Mouse (Mus musculus) urinary bladder, postnatal 14 days (tissue): ENCODE results near the gene Cox8a.

Experiments used
- DNase-seq: peaks from one replicate; pipeline ENCODE4 v3.0.0; 2021; ENCODE audit warnings: low spot score

Gene Cox8a

DNA sequence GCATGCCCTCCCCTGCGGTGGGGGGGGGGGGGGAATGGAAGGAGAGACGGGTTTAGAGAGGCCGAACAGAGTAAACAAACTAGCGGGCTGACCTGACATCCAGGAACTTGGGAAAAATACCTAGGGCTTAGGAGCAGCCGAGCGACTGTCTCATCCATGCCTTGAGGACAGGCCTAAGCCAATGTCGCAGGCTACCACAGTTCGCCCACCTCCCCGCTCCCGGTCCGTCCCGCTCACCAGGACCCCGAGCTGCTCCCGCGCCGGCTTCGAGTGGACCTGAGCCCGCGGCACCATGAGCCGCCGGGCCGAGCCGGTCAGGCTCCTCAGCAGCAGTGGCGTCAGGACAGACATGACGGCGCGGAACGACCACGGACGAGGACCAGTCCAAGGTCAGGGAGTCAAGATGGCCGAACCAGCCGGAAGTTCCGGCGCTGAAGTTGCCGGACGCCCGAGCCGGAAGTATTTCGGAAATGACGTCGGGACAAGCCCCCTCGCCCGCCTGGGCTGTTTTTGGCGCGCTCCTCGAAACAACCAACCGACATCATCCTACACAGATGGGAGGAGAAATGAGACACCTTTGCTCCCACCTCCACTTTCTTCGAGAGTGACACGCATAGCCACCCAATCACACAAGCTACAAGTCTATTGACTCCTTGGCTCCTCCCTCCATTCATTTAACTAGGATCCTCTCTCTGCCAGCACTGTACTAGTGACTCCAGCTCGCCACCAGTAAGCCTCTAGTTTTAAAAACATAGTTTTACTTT, at the start of gene Cox8a:
Cox8a (minus strand) TSS at position 455 of the 764 bp plus-strand sequence.
- peak; percentile 96 for DNase-seq

DNA sequence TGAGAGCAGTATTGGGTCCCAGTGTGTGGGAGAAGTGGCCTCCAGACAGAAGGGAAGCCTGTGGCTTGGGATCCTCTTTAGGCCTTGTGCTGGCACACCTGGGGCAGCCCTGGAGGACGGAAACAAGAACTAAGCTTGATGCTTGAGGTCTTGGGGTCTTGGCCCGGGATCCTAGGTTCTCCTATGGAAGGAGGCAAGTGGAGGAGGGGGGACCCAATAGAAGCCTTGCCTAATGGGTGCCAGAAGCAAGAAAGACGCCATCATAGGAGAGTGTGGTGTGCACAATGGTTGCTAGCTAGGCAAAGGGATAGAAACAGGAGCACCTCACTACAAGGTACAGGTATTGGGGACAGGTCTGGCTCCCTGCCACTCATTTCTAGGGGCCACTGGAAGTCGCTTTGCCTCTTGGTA, 49.0 kb upstream of the Cox8a start:
- DNase-seq: no peak

DNA sequence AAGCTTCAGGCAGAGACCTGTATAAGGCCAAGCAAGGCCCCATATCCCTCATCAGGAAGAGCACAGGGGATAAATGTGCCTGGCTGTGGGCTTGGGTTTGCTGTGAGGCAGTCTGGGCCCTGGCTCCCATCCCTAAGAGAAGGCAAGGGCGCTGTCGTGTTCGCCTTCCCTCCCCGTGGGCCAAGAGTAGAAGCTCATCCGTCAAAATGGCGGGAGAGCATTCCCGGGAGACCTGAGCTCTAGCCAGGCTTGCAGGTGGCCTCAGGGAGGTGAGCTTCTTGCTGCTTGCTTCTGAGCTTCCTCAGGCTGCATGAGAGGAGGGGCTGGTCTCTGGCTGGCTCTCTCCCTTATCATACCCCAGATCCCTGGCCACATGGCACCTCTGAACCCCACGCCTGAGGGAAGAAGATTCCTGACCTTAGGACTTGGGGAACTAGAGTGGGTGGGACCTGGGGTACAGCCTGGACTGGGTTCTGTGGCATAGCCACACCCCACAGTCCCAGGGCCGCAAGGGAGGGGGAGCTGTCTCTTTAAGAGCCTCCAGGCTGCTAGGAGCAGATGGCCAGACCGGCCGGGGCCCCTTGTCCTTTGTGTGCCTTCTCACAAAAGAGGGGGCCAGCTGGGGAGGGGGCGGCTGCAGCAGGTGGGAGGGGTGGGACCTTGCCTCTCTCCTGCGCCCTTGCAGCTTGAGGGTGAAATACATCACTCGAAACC, 48.2 kb upstream of the Cox8a start:
- DNase-seq: no peak

DNA sequence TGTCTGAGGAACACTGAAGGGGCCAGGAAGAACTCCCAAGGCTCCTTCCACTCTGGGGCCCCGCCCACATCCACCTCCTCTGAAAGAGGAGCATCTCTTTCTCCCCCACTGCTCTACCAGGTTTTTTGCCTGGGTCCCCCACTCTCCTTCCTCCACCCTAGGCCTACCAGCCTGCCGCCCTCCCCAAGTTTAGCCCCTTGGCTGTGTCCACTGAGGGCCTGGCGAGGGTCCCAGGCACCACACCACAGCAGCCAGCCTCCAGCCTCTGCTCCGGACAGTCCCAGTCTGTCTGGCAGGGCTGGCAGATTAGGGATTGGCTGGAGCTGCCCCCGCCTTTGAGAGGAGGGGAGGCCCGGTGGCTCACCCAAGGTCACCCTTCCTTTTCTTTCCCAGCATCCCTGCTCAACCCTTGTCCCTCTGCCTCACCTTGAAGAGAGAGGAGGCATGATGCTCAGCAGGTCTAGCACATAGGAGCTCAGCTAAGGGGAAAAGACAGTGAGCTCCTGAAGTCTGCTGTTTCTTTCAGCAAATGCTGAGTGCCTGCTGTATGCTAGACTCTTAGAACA, 47.4 kb upstream of the Cox8a start:
- DNase-seq: peak; percentile 9

DNA sequence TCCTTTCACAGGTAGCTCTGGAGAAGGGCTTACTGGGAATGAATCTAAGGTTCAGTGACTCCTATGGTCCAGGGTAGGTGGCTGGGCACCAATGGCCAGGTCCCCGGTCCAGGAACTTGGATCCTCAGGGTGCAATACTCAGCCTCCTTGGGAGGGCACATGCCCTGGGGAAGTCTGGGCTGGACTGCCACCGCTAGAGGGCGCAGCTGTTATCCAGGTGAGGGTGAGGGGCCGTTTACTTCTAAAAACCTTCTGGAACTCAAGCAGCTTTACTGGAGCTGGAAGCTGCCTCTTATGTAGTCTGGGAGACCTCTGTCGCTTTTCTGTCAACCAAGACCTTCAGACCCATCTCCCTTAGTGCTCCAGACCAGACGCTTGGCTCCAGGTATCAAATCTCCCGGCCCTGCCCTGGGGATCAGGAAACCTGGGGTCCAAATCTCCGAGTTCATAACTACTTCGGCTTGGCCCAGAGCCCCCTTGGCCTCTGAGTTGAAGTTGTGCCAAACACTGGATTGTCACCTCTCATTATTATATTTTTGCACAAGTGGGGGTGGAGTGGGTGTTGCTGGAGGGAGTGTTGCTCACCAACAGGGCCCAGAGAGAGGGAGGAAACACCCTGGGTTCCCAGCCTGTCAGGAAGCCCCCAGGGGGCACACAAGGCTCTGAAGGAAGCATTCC, 46.8 kb upstream of the Cox8a start:
- peak; percentile 87 for DNase-seq

DNA sequence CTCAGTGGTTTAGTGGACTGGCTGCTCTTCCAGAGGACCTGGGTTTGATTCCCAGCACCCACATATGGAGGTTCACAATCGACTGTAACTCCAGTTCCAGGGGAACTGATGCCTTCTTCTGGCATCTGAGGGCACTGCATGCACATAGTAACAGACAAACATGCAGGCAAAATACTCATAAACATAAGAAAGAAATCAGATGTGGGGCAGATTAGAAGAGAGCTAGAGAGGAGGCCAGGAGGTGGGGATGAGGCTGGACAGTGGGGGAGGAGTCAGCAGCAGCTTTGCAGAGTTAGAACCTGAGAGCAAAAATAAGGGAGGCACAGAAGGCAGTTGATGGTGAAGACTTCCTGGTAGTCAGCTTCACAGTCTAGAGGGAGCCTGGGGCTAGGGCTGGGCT, 45.2 kb upstream of the Cox8a start:
- no peak for DNase-seq

DNA sequence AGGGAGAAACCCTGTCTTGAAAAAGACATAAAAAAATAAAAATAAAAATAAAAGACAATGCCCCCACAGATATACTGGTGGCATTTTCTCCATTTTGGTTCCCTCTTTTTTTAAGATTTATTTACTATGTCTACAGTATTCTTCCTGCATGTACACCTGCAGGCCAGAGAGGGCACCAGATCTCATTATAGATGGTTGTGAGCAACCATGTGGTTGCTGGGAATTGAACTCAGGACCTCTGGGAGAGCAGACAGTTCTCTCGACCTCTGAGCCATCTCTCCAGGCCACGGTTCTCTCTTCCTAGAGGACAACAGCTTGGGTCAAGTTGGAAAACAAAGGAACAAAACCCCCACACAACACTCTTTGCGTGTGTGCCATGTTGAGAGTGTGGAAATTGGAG, 44.5 kb upstream of the Cox8a start:
- DNase-seq: no peak

DNA sequence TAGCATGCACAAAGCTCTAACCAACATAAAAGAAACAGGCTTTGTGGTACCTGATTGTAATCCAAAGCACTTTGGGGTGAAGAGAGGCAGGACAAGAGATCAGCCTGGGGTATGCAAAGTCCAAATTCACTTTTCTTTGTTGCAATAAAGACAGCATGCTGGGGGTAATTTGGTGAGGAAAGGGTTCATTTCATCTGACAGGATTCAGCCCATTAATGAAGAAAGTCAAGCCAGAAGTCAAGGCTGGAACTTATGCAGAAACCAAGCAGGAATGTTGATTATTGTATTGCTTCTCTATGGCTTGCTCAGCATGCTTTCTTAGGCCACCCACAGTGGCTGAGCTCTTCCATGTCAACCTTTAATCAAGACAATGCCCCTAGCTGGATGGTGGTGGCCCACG, 44.1 kb upstream of the Cox8a start:
- DNase-seq: no peak

DNA sequence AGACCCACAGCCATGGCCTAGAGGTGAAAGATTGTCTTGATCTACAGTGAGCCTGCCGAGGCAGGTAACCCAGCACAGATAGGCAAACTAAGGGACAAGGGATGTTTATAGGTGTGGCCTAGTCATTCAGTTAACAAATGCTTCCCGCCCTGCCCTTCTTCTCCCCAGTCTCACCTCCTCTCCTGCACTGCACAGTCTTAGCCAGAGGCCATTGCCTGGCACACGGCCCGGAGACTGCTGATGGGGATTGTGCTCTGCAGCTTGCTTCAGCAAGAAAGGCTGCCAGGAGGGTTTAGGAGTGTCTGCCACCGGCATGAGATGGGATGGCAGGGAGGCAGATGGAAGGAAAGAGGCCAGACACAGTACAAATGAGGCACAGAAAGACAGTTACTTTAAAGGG, 40.5 kb upstream of the Cox8a start:
- DNase-seq: peak; percentile 41

DNA sequence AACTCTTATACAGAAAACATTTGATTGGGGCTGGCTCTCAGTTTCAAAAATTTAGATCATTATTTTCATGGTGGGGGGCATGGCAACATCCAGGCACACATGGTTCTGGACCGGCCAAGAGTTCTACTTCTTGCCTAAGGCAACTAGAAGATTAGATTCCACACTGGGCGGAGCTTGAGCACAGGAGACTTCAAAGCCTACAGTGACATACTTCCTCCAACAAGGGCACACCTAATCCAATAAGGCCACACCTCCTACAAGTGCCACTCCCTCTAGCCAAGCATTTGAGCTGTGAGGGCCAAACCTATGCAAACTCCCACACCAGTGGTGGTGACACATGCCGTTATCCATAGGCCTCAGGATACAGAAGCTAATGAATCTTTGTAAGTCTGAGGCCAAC, 28.6 kb upstream of the Cox8a start:
- no peak for DNase-seq

DNA sequence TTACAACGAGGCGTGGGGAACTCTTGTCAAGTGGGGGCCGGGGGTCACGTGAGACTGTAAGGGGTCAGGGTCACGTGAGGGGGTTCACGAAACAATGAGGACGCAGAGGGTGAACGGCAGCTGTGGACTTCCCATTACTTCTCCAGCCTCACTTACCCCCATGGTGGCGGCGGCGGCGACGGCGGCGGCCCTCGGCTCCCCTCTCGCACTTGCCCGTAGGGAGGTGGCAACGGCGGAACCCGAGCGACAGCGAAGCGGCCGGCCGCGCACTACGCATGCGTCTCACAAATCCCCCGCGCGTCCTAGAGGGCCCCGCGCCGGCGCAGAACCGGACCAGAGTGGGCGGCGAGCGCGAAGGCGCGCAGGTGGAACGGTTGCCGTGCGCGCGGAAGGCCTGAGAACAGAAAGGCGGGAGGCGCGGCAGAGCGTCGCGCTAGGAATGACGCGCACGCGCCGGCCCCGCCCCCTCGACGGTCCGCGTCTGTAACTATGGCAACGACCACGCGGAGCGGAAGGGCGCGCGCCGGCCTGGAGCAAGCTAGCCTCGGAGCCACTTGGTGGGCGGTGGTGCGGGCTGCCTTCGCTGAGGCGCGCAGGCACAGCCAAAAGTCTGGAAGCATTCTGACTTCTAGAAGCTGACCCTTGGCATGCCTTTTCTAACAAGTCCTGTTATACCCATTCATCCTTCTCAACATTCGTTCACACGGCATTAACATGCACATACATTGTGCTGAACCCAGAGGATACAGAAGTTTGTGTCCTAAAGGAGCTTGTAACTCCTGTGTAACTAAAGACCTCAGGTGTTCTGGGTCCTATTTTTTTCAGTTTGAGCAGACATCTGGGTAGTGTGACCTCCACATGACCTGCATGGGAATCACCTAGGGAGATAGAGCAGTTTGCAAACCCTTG, 23.6 kb upstream of the Cox8a start, which contains the start of gene Naa40:
Naa40 (minus strand) TSS at position 402 of the 909 bp plus-strand sequence.
- peak; percentile 93 for DNase-seq

DNA sequence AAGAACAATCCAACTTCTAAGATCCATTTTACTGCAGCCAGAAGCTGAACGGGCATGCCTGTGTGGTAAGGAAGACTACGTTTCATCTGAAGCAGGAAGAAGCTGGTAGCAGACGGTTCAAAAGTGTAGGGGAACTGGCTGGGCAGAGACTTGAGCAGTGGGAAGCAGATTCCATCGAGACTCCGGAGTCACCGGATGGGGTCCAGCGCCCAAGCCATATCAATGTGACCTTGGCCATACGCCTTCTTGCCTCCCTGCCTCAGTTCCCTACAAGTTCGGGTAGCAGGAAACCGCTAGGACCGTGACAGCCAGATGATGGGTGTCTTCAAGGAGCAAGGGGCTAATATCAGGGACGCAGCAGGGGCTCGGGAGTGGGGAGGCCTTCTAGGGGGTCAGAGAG, 22.9 kb upstream of the Cox8a start:
- DNase-seq: no peak

DNA sequence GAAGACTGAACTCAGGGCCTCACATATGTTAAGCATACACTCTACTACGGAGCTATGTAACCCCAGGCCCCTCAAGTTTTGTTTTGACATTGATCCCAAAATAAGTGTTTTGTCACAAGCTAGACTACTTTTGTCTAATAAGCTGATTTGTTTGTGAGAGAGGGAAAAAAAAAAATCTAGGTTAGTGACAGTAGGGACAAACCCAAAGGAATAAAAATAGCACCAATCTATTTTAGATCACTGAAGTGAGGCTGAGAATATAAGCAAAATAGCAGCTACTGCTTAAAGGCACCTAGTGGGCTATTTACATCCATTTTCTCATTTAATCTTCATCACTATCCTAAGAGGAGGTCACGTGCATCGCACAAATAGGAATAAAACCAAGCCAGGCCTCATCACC, 22.2 kb upstream of the Cox8a start:
- DNase-seq: no peak

DNA sequence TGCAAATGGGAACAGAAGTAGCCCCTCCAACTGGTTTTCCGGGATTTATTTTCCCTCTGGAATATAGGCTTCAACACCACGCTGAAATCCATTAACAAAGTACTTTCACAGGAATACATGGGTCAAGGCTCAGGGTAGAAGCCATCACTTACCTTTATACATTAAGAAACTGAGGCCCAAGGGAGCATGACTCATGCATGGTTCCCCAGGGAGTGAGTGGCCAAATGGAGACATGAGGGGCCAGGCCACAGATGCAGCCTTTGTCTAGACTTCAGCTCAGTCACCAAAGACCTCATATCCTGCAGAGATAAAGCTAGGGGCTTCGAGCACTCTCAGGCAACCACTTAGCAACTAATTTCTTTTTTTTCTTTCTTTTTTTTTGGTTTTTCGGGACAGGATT, 19.3 kb upstream of the Cox8a start:
- no peak for DNase-seq

DNA sequence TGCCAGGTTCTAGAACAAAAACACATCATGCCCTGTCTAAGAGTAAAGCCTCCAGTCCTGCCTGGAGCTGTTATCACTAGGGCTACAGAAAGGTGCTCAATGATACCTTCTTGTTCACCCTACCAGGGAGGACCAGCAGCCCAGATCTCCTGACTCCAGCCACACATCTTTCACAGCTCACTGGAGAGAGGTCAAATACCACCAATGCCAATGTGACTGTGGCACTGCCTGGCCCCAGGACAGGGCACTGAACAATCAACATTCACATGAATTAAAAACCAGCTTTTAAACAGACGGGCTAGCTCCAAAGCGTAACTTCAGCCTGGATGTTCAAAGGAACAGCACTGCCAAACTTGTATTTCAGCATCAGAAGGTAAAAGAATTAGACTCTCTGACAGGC, 18.6 kb upstream of the Cox8a start:
- DNase-seq: no peak

DNA sequence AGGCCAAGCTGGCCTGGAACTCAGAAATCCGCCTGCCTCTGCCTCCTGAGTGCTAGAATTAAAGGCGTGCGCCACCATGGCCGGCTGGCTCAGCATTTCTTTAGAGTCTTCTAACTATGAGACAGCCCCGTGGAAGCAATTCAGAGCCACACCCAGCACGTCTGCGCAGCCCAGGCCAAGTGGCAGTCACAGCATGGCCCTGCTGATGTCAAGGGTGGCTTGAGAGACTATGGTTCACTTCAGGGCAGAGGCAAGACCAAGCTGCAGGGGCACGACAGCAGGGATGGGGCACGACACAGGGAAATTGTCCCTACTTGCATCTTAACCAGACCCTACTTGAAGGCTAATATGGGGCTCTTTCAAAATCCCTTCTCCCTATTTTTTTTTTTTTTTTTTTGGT, 18.0 kb upstream of the Cox8a start:
- no peak for DNase-seq

DNA sequence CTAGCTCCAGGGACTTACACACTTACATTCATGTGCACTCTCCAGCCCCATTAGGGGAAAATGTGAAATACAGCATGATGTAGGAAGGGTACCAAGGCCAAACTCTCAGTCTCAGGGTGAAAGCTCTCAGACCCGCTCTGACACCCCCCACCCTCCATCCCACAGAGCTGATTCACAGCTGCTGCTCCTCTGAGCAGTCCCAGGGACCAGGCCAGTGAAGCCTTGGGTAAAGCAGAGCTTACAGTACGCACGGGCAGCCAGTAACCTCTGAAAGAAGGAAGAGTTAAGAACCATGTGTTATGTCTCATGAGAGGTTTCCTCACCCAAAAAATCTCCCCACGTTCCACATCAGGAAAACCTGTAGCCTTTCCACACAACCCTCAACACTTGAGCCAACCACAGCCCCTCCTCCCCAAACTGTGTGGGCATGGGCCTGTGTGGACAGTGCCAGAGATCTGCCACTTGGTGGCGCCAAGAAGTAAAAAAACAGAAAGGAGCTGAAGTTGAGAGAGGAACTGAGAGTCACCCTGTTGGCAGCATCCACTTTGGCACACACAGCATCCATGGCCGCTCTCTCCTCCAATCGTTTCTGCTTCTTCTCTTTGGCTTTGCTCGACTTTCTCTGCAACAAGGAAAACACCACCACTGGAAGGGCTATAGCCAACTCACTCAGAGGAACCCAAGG, 17.3 kb upstream of the Cox8a start:
- DNase-seq: peak; percentile 82

DNA sequence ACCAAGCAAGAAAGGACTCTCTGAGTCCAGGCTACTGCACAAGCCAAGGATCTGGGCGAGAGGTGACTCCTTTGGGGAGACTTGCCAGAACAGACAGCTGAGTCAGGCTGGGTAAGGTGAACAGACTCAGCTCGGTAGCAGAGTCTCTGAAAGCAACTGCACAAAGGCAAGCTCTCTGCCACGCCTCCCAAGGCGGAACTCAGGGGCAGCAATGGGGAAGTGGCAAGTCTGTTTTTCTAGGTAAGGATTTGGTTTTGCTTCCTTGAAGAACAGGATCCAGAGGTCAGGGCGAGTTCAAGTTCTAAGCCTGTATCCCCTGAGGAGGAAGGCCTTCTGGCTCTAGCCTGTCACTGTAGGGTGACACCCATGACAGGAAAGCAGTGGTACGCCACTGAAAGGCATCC, 9.1 kb upstream of the Cox8a start:
- DNase-seq: peak; percentile 50

DNA sequence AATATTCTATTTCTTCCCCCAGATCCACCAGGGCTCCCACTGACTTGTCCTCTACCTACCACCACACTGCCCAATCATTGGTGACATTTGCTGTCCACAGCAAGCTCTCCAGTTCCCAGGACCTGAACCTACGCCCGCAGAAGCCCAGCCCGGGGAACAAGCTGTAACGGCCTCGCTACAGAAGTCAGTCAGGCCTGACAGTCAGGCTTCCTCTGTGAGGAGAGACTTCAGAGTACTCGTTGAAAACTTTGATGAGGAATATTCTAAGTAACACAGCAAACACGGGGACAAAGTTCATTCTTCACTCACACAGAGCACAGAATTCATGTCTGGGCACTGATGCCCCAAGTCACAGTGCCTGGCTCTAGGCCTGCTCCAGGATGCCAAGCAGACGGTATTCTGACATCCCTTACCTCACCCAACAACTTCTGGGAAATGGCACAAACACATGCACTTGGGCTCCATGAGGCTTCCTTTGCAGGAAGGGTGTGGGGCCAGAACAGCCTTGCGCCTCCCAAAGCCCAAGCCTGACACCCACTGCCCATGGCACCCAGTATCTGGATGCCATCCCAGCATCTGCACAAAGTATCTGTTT, 7.8 kb upstream of the Cox8a start:
- no peak for DNase-seq

DNA sequence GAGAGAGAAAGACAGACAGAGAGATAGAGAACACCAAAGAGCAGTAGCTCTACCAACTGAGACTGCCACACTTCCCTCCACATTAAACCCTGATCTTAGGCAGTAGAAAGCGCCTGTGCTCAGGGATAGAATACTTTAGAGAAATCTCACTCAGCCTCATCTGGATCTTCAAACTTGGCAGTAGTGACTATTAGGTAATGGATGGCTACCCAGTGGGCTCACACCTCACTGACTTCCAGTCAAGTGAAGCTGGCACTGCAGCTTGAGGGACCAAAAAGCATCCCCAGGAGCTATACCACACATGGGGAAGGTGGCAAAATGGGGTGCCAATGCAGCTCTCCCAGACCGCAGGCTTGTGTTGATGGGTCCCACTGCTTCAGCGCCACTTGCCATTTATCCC, 6.8 kb upstream of the Cox8a start:
- DNase-seq: no peak

DNA sequence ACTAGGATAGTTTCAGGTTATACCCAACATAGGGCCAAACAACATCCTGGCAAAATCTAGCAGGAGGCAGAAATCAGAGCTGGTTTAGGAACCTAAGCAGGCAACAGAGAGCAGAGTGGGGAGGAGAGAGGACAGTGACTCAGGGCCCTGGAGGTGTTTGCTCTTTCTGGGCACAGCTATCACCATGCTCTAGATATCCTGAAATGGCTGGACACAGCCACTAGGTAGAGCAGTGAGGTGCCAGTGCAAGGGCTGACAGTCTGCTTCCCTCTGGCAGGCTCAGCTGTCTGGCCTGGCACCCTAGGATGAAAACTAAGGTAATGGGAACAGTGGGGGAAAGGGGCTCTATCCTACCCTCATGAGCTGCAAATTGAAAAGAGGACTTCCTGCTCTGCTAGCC, 6.1 kb upstream of the Cox8a start:
- no peak for DNase-seq
